ENCODE assay signal across 27 mouse cellular contexts in the genomic region with DNA sequence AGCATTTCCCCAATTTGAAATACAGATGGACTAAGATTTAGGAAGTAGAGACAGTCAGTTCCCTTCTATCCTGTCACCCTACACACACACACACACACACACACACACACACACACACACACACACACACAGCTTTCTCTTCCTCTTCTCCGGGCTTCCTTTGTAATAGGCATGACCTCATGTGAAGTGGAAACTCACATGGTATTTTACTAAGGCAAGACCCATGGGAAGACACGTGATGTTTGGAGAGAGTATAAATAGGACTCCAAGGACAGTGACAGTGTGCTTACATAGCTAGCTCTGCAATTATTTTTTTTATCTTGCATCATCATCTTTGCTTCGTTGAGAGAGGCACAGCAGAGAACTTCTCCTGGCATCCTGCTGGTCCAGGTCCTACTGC.
"Had no signal": no experiment of that assay in that cellular context is flagged by ENCODE, and none has a peak within 500 bp of the region (broad histone marks: within the 10 kb centered on the region; RNA-seq: fewer than 3 reads in every experiment).

No protein-coding gene starts in this region.

- H3K9me3 ChIP-seq: heart, embryonic 13.5 days; heart, embryonic 15.5 days; hindbrain, embryonic 13.5 days; hindbrain, embryonic 15.5 days; kidney, embryonic 15.5 days; limb, embryonic 10.5 days; limb, embryonic 12.5 days; liver, embryonic 13.5 days; liver, embryonic 15.5 days had no signal

- DNase-seq: gastrocnemius, adult 2 months; gastrocnemius, postnatal 10 days; gastrocnemius, postnatal 25 days; heart, adult 2 months; heart, postnatal 14 days; heart, postnatal 36 days; kidney, adult 11 months; kidney, adult 2 months; kidney, adult 9 months; kidney, postnatal 14 days; kidney, postnatal 36 days; liver; liver, embryonic 13.5 days had no signal

- H3K9ac ChIP-seq: heart, embryonic 13.5 days; heart, embryonic 15.5 days; hindbrain, embryonic 13.5 days; hindbrain, embryonic 15.5 days; kidney, embryonic 15.5 days; limb, embryonic 12.5 days; liver, embryonic 13.5 days; liver, embryonic 15.5 days had no signal

- ATAC-seq: hindbrain, postnatal 0 days; intestine, embryonic 16.5 days had no signal

- H3K27ac ChIP-seq: gastrocnemius, adult 2 months; heart, adult 2 months; heart, embryonic 13.5 days; heart, embryonic 15.5 days; hindbrain, embryonic 13.5 days; hindbrain, embryonic 15.5 days; hindbrain, postnatal 0 days; kidney, embryonic 15.5 days; kidney, postnatal 0 days; left cerebral cortex, adult 2 months; limb, embryonic 10.5 days; limb, embryonic 12.5 days; liver, embryonic 13.5 days; liver, embryonic 15.5 days had no signal

- H3K27me3 ChIP-seq: heart, embryonic 13.5 days; heart, embryonic 15.5 days; hindbrain, embryonic 13.5 days; hindbrain, embryonic 15.5 days; kidney, embryonic 15.5 days; limb, embryonic 12.5 days; liver, embryonic 13.5 days; liver, embryonic 15.5 days had no signal

- H3K36me3 ChIP-seq: heart, embryonic 13.5 days; heart, embryonic 15.5 days; hindbrain, embryonic 13.5 days; hindbrain, embryonic 15.5 days; kidney, embryonic 15.5 days; limb, embryonic 10.5 days; limb, embryonic 12.5 days; liver, embryonic 13.5 days; liver, embryonic 15.5 days had no signal

- H3K4me3 ChIP-seq: gastrocnemius, adult 2 months; heart, adult 2 months; heart, embryonic 13.5 days; heart, embryonic 15.5 days; hindbrain, embryonic 13.5 days; hindbrain, embryonic 15.5 days; kidney, embryonic 15.5 days; left cerebral cortex, adult 2 months; limb, embryonic 10.5 days; limb, embryonic 12.5 days; liver, embryonic 13.5 days; liver, embryonic 15.5 days had no signal

- H3K4me1 ChIP-seq: heart, embryonic 13.5 days; heart, embryonic 15.5 days; hindbrain, embryonic 13.5 days; hindbrain, embryonic 15.5 days; kidney, embryonic 15.5 days; limb, embryonic 10.5 days; limb, embryonic 12.5 days; liver, embryonic 13.5 days; liver, embryonic 15.5 days had no signal

- H3K4me2 ChIP-seq: heart, embryonic 11.5 days; heart, embryonic 13.5 days; heart, embryonic 15.5 days; hindbrain, embryonic 13.5 days; hindbrain, embryonic 15.5 days; kidney, embryonic 15.5 days; limb, embryonic 12.5 days; liver, embryonic 11.5 days; liver, embryonic 13.5 days; liver, embryonic 15.5 days had no signal
